Mouse (Mus musculus) thymus, adult 2 months (tissue): Measurements from ENCODE around the gene Pygb.

Experiments
- CTCF ChIP-seq: fragments of 200-500 bp; IDR thresholded peaks from 2 replicates; pipeline ENCODE4 v1.5.1; 2012; ENCODE audit warnings: mild to moderate bottlenecking, control low read depth, low read length, moderate library complexity, borderline replicate concordance; ENCODE audit not compliant: control insufficient read depth, poor library complexity, insufficient read depth; ENCODE audit errors: extremely low read depth
- POLR2A ChIP-seq: fragments of 200-500 bp; IDR thresholded peaks from 2 replicates; pipeline ENCODE4 v1.6.1; 2012; ENCODE audit warnings: mild to moderate bottlenecking, low read length, control low read depth, moderate library complexity; ENCODE audit not compliant: control insufficient read depth, poor library complexity, insufficient read depth; ENCODE audit errors: extremely low read depth

- TF ChIP-seq CTCF = no peak
- no peak for TF ChIP-seq POLR2A
Measured at GRCm38 (mm10) chr2:150875226-150875625, 88.7 kb downstream of the Pygb start.
